Mouse (Mus musculus) small intestine, adult 2 months (tissue): Measurements from ENCODE around the gene Thnsl1. TPM values are rescaled to one million over a fixed set of nuclear protein-coding genes. Genes with fewer than 3 reads are reported as not detected.
A peak's percentile ranks its signal among the peaks of the same experiment; 100 is the strongest.

Experiments
- H3K27ac ChIP-seq: fragments of 200-500 bp; 2 replicates; pipeline ENCODE4 v1.5.1; 2012; ENCODE audit warnings: low read depth, low read length, control low read depth, inconsistent platforms; ENCODE audit not compliant: insufficient read depth
- H3K27me3 ChIP-seq: fragments of 200-500 bp; 2 replicates; pipeline ENCODE4 v1.6.1; 2012; ENCODE audit warnings: mild to moderate bottlenecking, moderate library complexity, low read length, inconsistent platforms; ENCODE audit not compliant: control insufficient read depth, insufficient read depth
- H3K36me3 ChIP-seq: fragments of 200-500 bp; 2 replicates; pipeline ENCODE4 v1.6.1; 2012; ENCODE audit warnings: mild to moderate bottlenecking, low read length, control low read depth, inconsistent platforms; ENCODE audit not compliant: control insufficient read depth, insufficient read depth
- H3K4me1 ChIP-seq: fragments of 200-500 bp; 2 replicates; pipeline ENCODE4 v1.6.1; 2012; ENCODE audit warnings: low read length, inconsistent platforms, mixed read lengths; ENCODE audit not compliant: control insufficient read depth, insufficient read depth, insufficient read length
- H3K4me3 ChIP-seq: fragments of 200-500 bp; 2 replicates; pipeline ENCODE4 v1.5.1; 2012; ENCODE audit warnings: low read depth, mild to moderate bottlenecking, control low read depth, inconsistent platforms, low read length, moderate library complexity
- CTCF ChIP-seq: fragments of 200-500 bp; IDR thresholded peaks from 2 replicates; pipeline ENCODE4 v1.5.1; 2012; ENCODE audit warnings: low read depth, mild to moderate bottlenecking, control low read depth, inconsistent platforms, low read length, moderate library complexity, mixed read lengths; ENCODE audit not compliant: insufficient replicate concordance, insufficient read length; ENCODE audit errors: extremely low read depth
- POLR2A ChIP-seq: fragments of 200-500 bp; IDR thresholded peaks from 2 replicates; pipeline ENCODE4 v1.6.1; 2012; ENCODE audit warnings: low read depth, mild to moderate bottlenecking, control low read depth, inconsistent platforms, low read length, moderate library complexity
- WGBS: fragments of 180-500 bp; shearing (Covaris S2); methylation state at CpG from one replicate; pipeline ENCODE4 v1.1.7; 2018; 5-methylcytosine and 5-hydroxymethylcytosine counted together
- polyA plus RNA-seq: library from polyadenylated mRNA; depleted of rRNA; stranded (reverse); fragments of >200 nt; gene quantifications from 2 replicates; pipeline ENCODE4 v1.2.3, GENCODE M21; 2012

The Thnsl1 gene
- polyA plus RNA-seq, 1 experiment, result 2.4 TPM

DNA sequence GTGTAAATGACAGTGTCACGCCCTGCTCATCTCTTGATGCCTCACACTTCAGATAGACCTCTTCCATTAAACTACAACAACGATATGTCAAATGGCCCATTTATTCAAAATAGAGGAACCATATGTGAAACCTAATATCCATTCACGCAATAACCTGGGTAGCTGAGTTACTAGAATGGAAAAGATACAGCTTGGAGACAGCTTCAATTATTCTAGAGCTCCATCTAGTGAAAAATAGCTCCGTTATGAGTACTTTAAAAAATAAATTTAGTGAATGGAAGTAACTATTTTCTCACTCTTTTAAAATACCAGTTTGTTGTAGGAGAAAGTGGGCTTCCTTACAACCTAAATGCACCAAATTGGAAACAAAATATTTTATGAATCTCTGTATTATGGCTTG is 16.9 kb upstream of the Thnsl1 start:
- H3K4me3 ChIP-seq, result no peak overlapping the region
- no peak overlapping the region for H3K27ac ChIP-seq
- TF ChIP-seq POLR2A (no peak), CTCF (no peak)
- 84% methylated on average over 4 of the region's 4 CpGs for WGBS
- no peaks in the 10 kb centered on the region for H3K4me1 ChIP-seq
- H3K36me3 ChIP-seq, result no peaks in the 10 kb centered on the region
- no peaks in the 10 kb centered on the region for H3K27me3 ChIP-seq

DNA sequence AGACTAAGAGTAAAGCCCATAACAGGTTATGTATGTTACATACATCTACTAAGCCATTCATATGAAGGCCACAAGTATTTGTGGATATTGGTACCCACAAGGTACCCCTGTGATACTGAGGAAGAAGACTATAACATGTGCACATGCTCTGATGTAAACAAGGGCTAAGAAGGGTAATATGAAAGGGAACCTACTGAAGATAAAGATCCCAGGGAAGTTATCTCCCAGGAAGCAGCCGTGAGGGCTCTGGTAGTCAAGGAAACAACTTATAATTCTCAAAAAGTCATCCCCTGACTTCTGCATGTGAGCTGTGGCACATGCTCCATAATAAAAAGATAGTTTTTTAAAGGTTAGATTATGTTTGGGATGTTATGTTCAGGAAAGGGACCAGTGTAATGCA is 14.3 kb upstream of the Thnsl1 start:
- H3K4me1 ChIP-seq, result no peaks in the 10 kb centered on the region
- no peaks in the 10 kb centered on the region for H3K27me3 ChIP-seq
- H3K4me3 ChIP-seq, result no peak overlapping the region
- no peak for TF ChIP-seq POLR2A
- no peak for TF ChIP-seq CTCF
- H3K36me3 ChIP-seq, result no peaks in the 10 kb centered on the region
- no peak overlapping the region for H3K27ac ChIP-seq
- 68% methylated on average over 1 of the region's 1 CpGs for WGBS

DNA sequence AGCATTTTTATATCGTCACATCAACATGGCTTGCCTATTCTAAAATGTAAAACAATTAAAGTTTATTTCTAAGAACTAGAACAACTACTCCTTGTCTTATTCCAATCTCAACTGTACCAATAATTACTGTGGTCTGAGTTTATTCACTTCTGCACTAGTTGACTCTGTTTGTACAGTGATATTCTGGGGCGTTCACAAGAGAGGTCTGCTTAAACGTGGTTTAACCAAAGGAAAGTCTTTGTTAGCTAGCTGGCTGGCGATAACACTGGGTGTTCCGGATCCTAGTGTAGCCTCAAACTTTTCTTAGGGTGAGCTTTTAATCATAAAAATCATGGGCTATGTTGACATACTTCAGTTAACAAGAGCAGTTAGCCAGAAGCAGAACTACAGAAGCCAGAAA is 10.3 kb upstream of the Thnsl1 start:
- no peak for TF ChIP-seq CTCF
- TF ChIP-seq POLR2A, result no peak
- H3K27ac ChIP-seq, result no peak overlapping the region
- H3K36me3 ChIP-seq, result no peaks in the 10 kb centered on the region
- 90% methylated on average over 5 of the region's 5 CpGs for WGBS
- H3K4me3 ChIP-seq, result no peak overlapping the region
- H3K4me1 ChIP-seq, result no peaks in the 10 kb centered on the region; the same call in 1 of the 2 replicates
- no peaks in the 10 kb centered on the region for H3K27me3 ChIP-seq

DNA sequence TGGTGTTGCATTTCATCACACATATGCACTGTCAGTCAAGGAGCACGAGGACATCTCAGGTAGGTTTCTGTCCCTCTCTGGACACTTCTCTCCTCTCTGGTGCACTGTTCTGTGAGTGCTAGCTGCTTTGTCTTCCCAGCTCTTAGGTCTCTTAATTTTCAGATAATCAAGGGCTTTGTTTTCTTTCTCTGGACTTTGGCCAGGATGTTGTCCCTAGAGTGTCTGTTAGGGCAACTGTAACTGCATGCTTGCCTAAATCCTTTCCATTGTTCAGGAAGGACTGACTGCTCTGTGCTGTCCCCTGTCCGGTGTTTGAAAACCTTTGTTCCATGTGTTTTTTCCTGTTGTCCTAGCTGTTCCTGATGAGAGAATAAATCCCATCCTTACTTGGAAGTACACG is 6.5 kb upstream of the Thnsl1 start:
- no peak overlapping the region for H3K27ac ChIP-seq
- no peaks in the 10 kb centered on the region for H3K36me3 ChIP-seq
- WGBS, result 24% methylated on average over 3 of the region's 3 CpGs
- no peak for TF ChIP-seq POLR2A
- no peak for TF ChIP-seq CTCF
- no peaks in the 10 kb centered on the region for H3K27me3 ChIP-seq
- H3K4me3 ChIP-seq, result no peak overlapping the region
- H3K4me1 ChIP-seq, result no peaks in the 10 kb centered on the region; the same call in 1 of the 2 replicates

DNA sequence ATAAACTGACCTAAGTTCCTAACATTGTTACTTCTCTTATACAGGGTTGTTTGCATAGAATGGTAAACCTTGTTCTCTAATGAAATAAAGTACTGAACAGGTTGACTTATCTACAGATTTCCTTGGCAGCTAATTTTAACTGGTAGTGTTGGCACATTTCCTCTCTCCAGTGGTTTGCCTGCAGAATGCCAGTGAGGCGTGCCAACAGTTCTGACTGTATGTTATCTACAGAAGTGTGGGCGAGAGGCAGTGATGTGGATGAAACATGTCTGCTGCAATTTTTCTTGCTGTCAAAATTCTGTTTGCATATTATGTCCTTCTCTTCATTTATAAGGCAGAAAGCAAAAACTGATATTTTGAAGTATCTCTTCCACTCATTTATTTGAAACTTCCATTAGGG is 2.8 kb upstream of the Thnsl1 start:
- TF ChIP-seq CTCF, result no peak
- no peak for TF ChIP-seq POLR2A

DNA sequence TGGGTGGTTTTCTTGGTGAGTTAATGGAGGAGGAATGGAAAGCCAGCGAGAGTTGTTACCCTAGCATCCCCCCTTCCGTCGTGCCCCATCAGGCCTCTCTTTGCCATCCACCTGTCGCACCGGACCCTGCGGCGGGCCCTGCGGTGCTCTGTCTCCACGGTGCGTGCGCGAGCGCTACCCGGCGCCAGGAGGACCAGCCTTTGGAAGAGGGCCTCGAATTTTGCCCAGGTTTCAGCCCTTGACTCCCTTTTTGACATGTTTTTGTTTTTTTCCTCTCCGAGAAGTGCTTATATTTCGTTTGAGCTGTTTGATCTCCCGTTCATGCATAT is 271 bp downstream of the Thnsl1 start:
- H3K27me3 ChIP-seq, result no peaks in the 10 kb centered on the region
- TF ChIP-seq CTCF, result no peak
- TF ChIP-seq POLR2A, result no peak
- H3K4me3 ChIP-seq, result peak overlapping the region; percentile 79
- WGBS, result 0% methylated on average over 19 of the region's 19 CpGs
- H3K36me3 ChIP-seq, result no peaks in the 10 kb centered on the region
- peaks cover 2% of the 10 kb centered on the region; the same call in 1 of the 2 replicates for H3K4me1 ChIP-seq
- H3K27ac ChIP-seq, result peak overlapping the region; percentile 51

More for the DNA sequence above, 2.8 kb upstream of the Thnsl1 start:
- Histone ChIP-seq H3K27ac (no peak overlapping the region), H3K4me3 (no peak overlapping the region), H3K4me1 (peaks cover 2% of the 10 kb centered on the region; the same call in 1 of the 2 replicates), H3K36me3 (no peaks in the 10 kb centered on the region), H3K27me3 (no peaks in the 10 kb centered on the region)
- 26% methylated on average over 2 of the region's 2 CpGs for WGBS

DNA sequence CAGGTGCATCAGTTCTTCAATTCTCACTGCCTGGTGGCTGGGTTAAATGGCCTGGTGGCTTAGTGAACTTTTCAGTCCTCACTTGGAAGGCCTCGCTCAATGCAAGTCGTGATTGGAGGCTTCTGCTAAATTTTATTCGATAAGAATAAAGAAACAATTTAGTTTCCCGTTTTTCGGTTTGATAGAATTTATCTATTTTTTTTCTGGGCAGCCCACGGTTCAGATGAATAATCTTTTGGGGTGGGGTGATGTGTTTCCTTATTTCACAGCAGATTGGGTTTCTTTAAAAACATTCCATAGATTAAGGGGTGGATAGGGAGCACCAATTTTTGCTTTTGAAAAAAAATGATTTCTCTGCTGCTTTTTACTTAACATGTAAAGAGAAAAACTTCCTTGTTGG is 754 bp downstream of the Thnsl1 start:
- Histone ChIP-seq H3K36me3 (no peaks in the 10 kb centered on the region), H3K27ac (no peak overlapping the region), H3K4me3 (peak overlapping the region; percentile 79), H3K4me1 (peaks cover 2% of the 10 kb centered on the region; the same call in 1 of the 2 replicates), H3K27me3 (no peaks in the 10 kb centered on the region)
- TF ChIP-seq CTCF, result no peak
- TF ChIP-seq POLR2A, result no peak
- 38% methylated on average over 6 of the region's 6 CpGs for WGBS

DNA sequence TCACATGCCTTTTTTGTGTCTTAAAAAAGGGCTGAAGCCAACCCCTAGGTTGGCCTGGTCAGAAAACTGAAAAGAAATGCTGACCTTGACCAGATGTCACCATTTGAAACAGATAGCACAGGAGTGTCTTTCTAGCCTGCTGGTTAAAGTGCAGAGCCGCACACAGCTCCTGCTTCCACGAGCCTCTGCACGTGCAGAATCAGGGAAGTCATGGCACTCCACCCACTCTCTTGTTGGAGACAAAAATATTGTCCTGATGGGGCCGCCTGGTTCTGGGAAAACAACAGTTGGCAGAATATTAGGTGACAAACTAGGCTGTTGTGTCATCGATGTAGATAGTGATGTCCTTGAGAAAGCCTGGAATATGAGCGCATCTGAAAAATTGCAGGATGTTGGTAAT is 5.8 kb downstream of the Thnsl1 start:
- no peaks in the 10 kb centered on the region for H3K4me1 ChIP-seq

More for the DNA sequence above, 5.8 kb downstream of the Thnsl1 start:
- TF ChIP-seq CTCF, result no peak
- no peak for TF ChIP-seq POLR2A
- H3K27ac ChIP-seq, result no peak overlapping the region
- H3K36me3 ChIP-seq, result 0 out of 2 replicates have a peak, but pooled peaks cover 1% of the 10 kb centered on the region
- WGBS, result 73% methylated on average over 6 of the region's 6 CpGs
- no peak overlapping the region for H3K4me3 ChIP-seq
- no peaks in the 10 kb centered on the region for H3K27me3 ChIP-seq
